Mouse (Mus musculus) heart, postnatal 0 days (tissue): ENCODE results near the gene Smok3c.

Source experiments
- CTCF ChIP-seq: IDR thresholded peaks from 2 replicates; pipeline ENCODE4 v1.5.1; 2016; ENCODE audit warnings: antibody characterized with exemption, control low read depth, low read depth
- EP300 ChIP-seq: IDR thresholded peaks from 2 replicates; pipeline ENCODE4 v1.6.1; 2016; ENCODE audit warnings: antibody characterized with exemption, low read depth

- TF ChIP-seq CTCF: no peak
- TF ChIP-seq EP300: no peak
These were observed 30.4 kb downstream of the Smok3c start for GRCm38 (mm10) chr5:138083318-138083900.
